19 mouse cellular contexts compared by ENCODE assay signal in genomic region chr2:172484696-172485370, GRCm38 (mm10). TPM values are rescaled to one million over a fixed set of nuclear protein-coding genes. Genes with fewer than 3 reads are reported as not detected.
A peak's percentile ranks its signal among the peaks of the same experiment; 100 is the strongest.
DNase-seq lines count a peak whose midpoint lies in the region; ATAC-seq lines count a peak whose summit lies in the region.
"Had no signal": no experiment of that assay in that cellular context is flagged by ENCODE, and none has a peak within 500 bp of the region (broad histone marks: within the 10 kb centered on the region; RNA-seq: fewer than 3 reads in every experiment).

No protein-coding gene starts in this region.

- H3K4me1 ChIP-seq in kidney, embryonic 15.5 days: 0 out of 2 replicates have a peak, but pooled peaks cover 5% of the 10 kb centered on the region
- no peaks in the 10 kb centered on the region; the same call in 1 of the 2 replicates for H3K4me1 ChIP-seq in embryonic facial prominence, embryonic 11.5 days (ENCODE audit: control insufficient read depth, insufficient read depth, low read length)
- peaks cover 4% of the 10 kb centered on the region; the same call in 1 of the 2 replicates for H3K4me1 ChIP-seq in intestine, embryonic 15.5 days (replicated peaks)
- no peaks in the 10 kb centered on the region for H3K4me1 ChIP-seq in stomach, embryonic 14.5 days (ENCODE audit: control insufficient read depth, insufficient read depth, low read length)
- H3K4me1 ChIP-seq: neural tube, embryonic 12.5 days had no signal

- H3K27ac ChIP-seq in kidney, embryonic 15.5 days: no peak overlapping the region
- no peak overlapping the region for H3K27ac ChIP-seq in embryonic facial prominence, embryonic 11.5 days (replicated peaks; ENCODE audit: low read depth, low read length)
- no peak overlapping the region for H3K27ac ChIP-seq in intestine, embryonic 15.5 days
- peak overlapping the region; percentile 44; the same call in 1 of the 2 replicates for H3K27ac ChIP-seq in stomach, embryonic 14.5 days (ENCODE audit: low read length)
- H3K27ac ChIP-seq: neural tube, embryonic 12.5 days had no signal

- no peak overlapping the region for H3K4me2 ChIP-seq in kidney, embryonic 15.5 days
- no peak overlapping the region for H3K4me2 ChIP-seq in embryonic facial prominence, embryonic 11.5 days (ENCODE audit: low read depth, low read length)
- H3K4me2 ChIP-seq in intestine, embryonic 15.5 days (replicated peaks): no peak overlapping the region; the same call in 1 of the 2 replicates
- no peak overlapping the region for H3K4me2 ChIP-seq in stomach, embryonic 14.5 days (replicated peaks; ENCODE audit: low read depth, low read length)
- H3K4me2 ChIP-seq: heart, embryonic 11.5 days; neural tube, embryonic 12.5 days had no signal

- DNase-seq in kidney, adult 9 months: no peak
- peak; percentile 70 for DNase-seq in embryonic facial prominence, embryonic 11.5 days (ENCODE audit: low spot score)
- DNase-seq in layer of hippocampus, adult 9-11 months: no peak
- no peak for DNase-seq in c-Kit-positive CD71-positive TER-119-positive erythroid progenitor cells, embryonic 14.5 days (ENCODE audit: low spot score)
- DNase-seq in cerebellum, adult 8-10 months: no peak
- DNase-seq: adrenal gland, adult 2 months; cerebellum, adult 2 months; gastrocnemius, postnatal 10 days; heart, postnatal 36 days; kidney, postnatal 36 days; liver; lung, adult 18-20 months; thymus, postnatal 14 days had no signal

- no peaks in the 10 kb centered on the region for H3K36me3 ChIP-seq in kidney, embryonic 15.5 days
- H3K36me3 ChIP-seq in embryonic facial prominence, embryonic 11.5 days (replicated peaks; ENCODE audit: control insufficient read depth, insufficient read depth, low read depth, low read length): no peaks in the 10 kb centered on the region
- H3K36me3 ChIP-seq in intestine, embryonic 15.5 days: no peaks in the 10 kb centered on the region
- no peaks in the 10 kb centered on the region for H3K36me3 ChIP-seq in stomach, embryonic 14.5 days (ENCODE audit: control insufficient read depth, insufficient read depth, low read length)
- H3K36me3 ChIP-seq: neural tube, embryonic 12.5 days had no signal

- 17% methylated on average over 12 of the region's 12 CpGs for WGBS in kidney, embryonic 15.5 days
- WGBS in embryonic facial prominence, embryonic 11.5 days: 29% methylated on average over 12 of the region's 12 CpGs
- 24% methylated on average over 12 of the region's 12 CpGs for WGBS in intestine, embryonic 15.5 days
- WGBS in stomach, embryonic 14.5 days: 24% methylated on average over 12 of the region's 12 CpGs

- ATAC-seq in kidney, embryonic 15.5 days (replicated peaks; ENCODE audit: low FRiP score): 0 out of 2 replicates have a peak, but pooled peaks have one; percentile 17
- peak; percentile 51 for ATAC-seq in embryonic facial prominence, embryonic 11.5 days (replicated peaks; ENCODE audit: insufficient number of reproducible peaks, low FRiP score, low TSS enrichment, low read depth)
- ATAC-seq in intestine, embryonic 15.5 days: peak; percentile 86
- peak; percentile 72 for ATAC-seq in stomach, embryonic 14.5 days (ENCODE audit: insufficient number of reproducible peaks, insufficient read depth, low FRiP score, low read depth)

- no peaks in the 10 kb centered on the region for H3K9me3 ChIP-seq in kidney, embryonic 15.5 days (replicated peaks)
- H3K9me3 ChIP-seq in embryonic facial prominence, embryonic 11.5 days (replicated peaks; ENCODE audit: control insufficient read depth, low read length): no peaks in the 10 kb centered on the region
- H3K9me3 ChIP-seq in intestine, embryonic 15.5 days: no peaks in the 10 kb centered on the region
- no peaks in the 10 kb centered on the region for H3K9me3 ChIP-seq in stomach, embryonic 14.5 days (ENCODE audit: control insufficient read depth, low read depth, low read length)
- H3K9me3 ChIP-seq: neural tube, embryonic 12.5 days had no signal

- H3K27me3 ChIP-seq in kidney, embryonic 15.5 days: no peaks in the 10 kb centered on the region
- no peaks in the 10 kb centered on the region for H3K27me3 ChIP-seq in embryonic facial prominence, embryonic 11.5 days (ENCODE audit: control insufficient read depth, insufficient read depth, low read length)
- no peaks in the 10 kb centered on the region for H3K27me3 ChIP-seq in intestine, embryonic 15.5 days (replicated peaks)
- H3K27me3 ChIP-seq in stomach, embryonic 14.5 days (ENCODE audit: control insufficient read depth, insufficient read depth, low read length): no peaks in the 10 kb centered on the region
- H3K27me3 ChIP-seq: neural tube, embryonic 12.5 days had no signal

- H3K9ac ChIP-seq in kidney, embryonic 15.5 days: no peak overlapping the region
- H3K9ac ChIP-seq in embryonic facial prominence, embryonic 11.5 days (replicated peaks; ENCODE audit: low read length): no peak overlapping the region
- H3K9ac ChIP-seq in intestine, embryonic 15.5 days: no peak overlapping the region
- no peak overlapping the region for H3K9ac ChIP-seq in stomach, embryonic 14.5 days (replicated peaks; ENCODE audit: low read depth, low read length)
- H3K9ac ChIP-seq: forebrain, postnatal 0 days; neural tube, embryonic 12.5 days had no signal

- H3K4me3 ChIP-seq in kidney, embryonic 15.5 days (replicated peaks): no peak overlapping the region
- H3K4me3 ChIP-seq in embryonic facial prominence, embryonic 11.5 days (ENCODE audit: low read depth, low read length): no peak overlapping the region
- H3K4me3 ChIP-seq in intestine, embryonic 15.5 days (replicated peaks): no peak overlapping the region
- no peak overlapping the region for H3K4me3 ChIP-seq in stomach, embryonic 14.5 days (ENCODE audit: low read depth, low read length)
- H3K4me3 ChIP-seq: neural tube, embryonic 12.5 days had no signal

RNA-seq across cellular contexts. Expression of gene Fam209, which starts 12.5 kb away (rescaled TPM):
- polyA plus RNA-seq in kidney, embryonic 15.5 days (2015; fragmentation: Nextera tagmentation; extraction: Ambion mirVana): not detected in 2 replicates
- polyA plus RNA-seq in embryonic facial prominence, embryonic 11.5 days (2014; fragmentation: Nextera tagmentation; extraction: Ambion mirVana): 0.32 and 0.63 TPM in 2 replicates
- polyA plus RNA-seq in intestine, embryonic 15.5 days (2015; fragmentation: Nextera tagmentation; extraction: Ambion mirVana): not detected in 2 replicates
- 0.64 TPM in 2 replicates for polyA plus RNA-seq in stomach, embryonic 14.5 days (2014; fragmentation: Nextera tagmentation; extraction: Ambion mirVana)
- polyA plus RNA-seq: cerebellum, adult 2 months; neural tube, embryonic 12.5 days had no signal

RNA-seq across cellular contexts. Expression of gene Gcnt7, which starts 26.4 kb away (rescaled TPM):
- polyA plus RNA-seq in kidney, embryonic 15.5 days (2015; fragmentation: Nextera tagmentation; extraction: Ambion mirVana): 1.6 and 2.0 TPM in 2 replicates
- polyA plus RNA-seq in embryonic facial prominence, embryonic 11.5 days (2014; fragmentation: Nextera tagmentation; extraction: Ambion mirVana): 0.22 and 0.49 TPM in 2 replicates
- 0.95 and 1.1 TPM in 2 replicates for polyA plus RNA-seq in intestine, embryonic 15.5 days (2015; fragmentation: Nextera tagmentation; extraction: Ambion mirVana)
- 1.3 and 1.6 TPM in 2 replicates for polyA plus RNA-seq in stomach, embryonic 14.5 days (2014; fragmentation: Nextera tagmentation; extraction: Ambion mirVana)
- polyA plus RNA-seq: adrenal gland, adult 2 months; cerebellum, adult 2 months had no signal

RNA-seq across cellular contexts. Expression of gene Rtf2, which starts 44.5 kb away (rescaled TPM):
- polyA plus RNA-seq in kidney, embryonic 15.5 days (2015; fragmentation: Nextera tagmentation; extraction: Ambion mirVana): 68.9 and 74.8 TPM in 2 replicates
- polyA plus RNA-seq in embryonic facial prominence, embryonic 11.5 days (2014; fragmentation: Nextera tagmentation; extraction: Ambion mirVana): 79.4 and 80.9 TPM in 2 replicates
- polyA plus RNA-seq in intestine, embryonic 15.5 days (2015; fragmentation: Nextera tagmentation; extraction: Ambion mirVana): 69.8 and 70.1 TPM in 2 replicates
- 74.1 and 74.4 TPM in 2 replicates for polyA plus RNA-seq in stomach, embryonic 14.5 days (2014; fragmentation: Nextera tagmentation; extraction: Ambion mirVana)

Comparison
In these comparisons a context has a peak if more than half of its experiments do, and no peak if none do; other contexts are left out.
1. ATAC-seq: peak in every context shown above with its lines; median percentile 86 in intestine, embryonic 15.5 days; 72 in stomach, embryonic 14.5 days; 51 in embryonic facial prominence, embryonic 11.5 days; 17 in kidney, embryonic 15.5 days.